Mouse (Mus musculus): ENCODE measurements around the gene Pkp4.

GRCm38 (mm10) chr2:59394651-59395050, 234.0 kb downstream of the Pkp4 start:
- TF ChIP-seq EP300 (IDR thresholded peaks at IDR 0.05; ENCODE audit: low read depth) (no peak), CTCF (IDR thresholded peaks at IDR 0.05; ENCODE audit: low read depth) (no peak)

All from liver, postnatal 0 days (tissue).